Mouse (Mus musculus): ENCODE data around the gene Rab40c.

DNA sequence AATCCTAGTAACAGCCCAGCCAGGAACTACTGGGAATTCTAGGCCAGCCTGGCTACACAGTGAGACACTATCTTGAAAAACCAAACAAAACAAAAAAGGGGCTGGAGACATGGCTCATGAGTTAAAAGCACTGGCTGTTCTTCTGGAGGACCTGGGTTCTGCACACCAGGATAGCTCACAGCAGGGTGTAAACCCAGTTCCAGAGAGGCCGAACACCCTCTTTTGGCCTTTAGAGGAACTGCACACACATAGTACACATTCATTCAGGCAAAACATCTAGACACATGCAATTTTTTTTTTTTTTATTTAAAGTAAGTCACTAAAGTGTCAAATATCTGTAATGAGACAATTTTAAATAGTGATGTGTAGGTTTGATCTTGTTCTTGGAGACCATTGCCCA lies 19.3 kb downstream of the Rab40c start:
- TF ChIP-seq CTCF (IDR thresholded peaks at IDR 0.05) (no peak), EP300 (IDR thresholded peaks at IDR 0.05) (no peak)

All from lung, postnatal 0 days (tissue).